Mouse (Mus musculus) embryonic facial prominence, embryonic 15.5 days (tissue): ENCODE results near the gene Nxph4. TPM values are rescaled to one million over a fixed set of nuclear protein-coding genes. Genes with fewer than 3 reads are reported as not detected.

Experiments
- ATAC-seq: fragments of 200-750 bp; cut with Nextera tagmentation; 2 replicates; pipeline ENCODE4 v1.8.0; 2017; ENCODE audit warnings: low read depth, moderate TSS enrichment; ENCODE audit not compliant: insufficient number of reproducible peaks, low FRiP score, low TSS enrichment
- H3K27ac ChIP-seq: fragments of 300-500 bp; sonication (generic); replicated peaks from 2 replicates; pipeline ENCODE4 v1.5.1; 2015; ENCODE audit warnings: mild to moderate bottlenecking, inconsistent platforms
- H3K27me3 ChIP-seq: fragments of 300-500 bp; sonication (generic); 2 replicates; pipeline ENCODE4 v1.6.1; 2015; ENCODE audit warnings: inconsistent platforms
- H3K36me3 ChIP-seq: fragments of 300-500 bp; sonication (generic); 2 replicates; pipeline ENCODE4 v1.6.1; 2015; ENCODE audit warnings: mild to moderate bottlenecking, inconsistent platforms
- H3K4me1 ChIP-seq: fragments of 300-500 bp; sonication (generic); 2 replicates; pipeline ENCODE4 v1.6.1; 2015; ENCODE audit warnings: inconsistent platforms
- H3K4me2 ChIP-seq: fragments of 300-500 bp; sonication (generic); replicated peaks from 2 replicates; pipeline ENCODE4 v1.6.1; 2015; ENCODE audit warnings: mild to moderate bottlenecking, inconsistent platforms
- H3K4me3 ChIP-seq: fragments of 300-500 bp; sonication (generic); replicated peaks from 2 replicates; pipeline ENCODE4 v1.5.1; 2015; ENCODE audit warnings: mild to moderate bottlenecking, inconsistent platforms
- H3K9ac ChIP-seq: fragments of 300-500 bp; sonication (generic); 2 replicates; pipeline ENCODE4 v1.6.1; 2015; ENCODE audit warnings: inconsistent platforms
- H3K9me3 ChIP-seq: fragments of 300-500 bp; sonication (generic); replicated peaks from 2 replicates; pipeline ENCODE4 v1.6.1; 2016; ENCODE audit warnings: inconsistent platforms
- WGBS: fragments of 180-500 bp; shearing (Covaris S2); methylation state at CpG from one replicate; pipeline ENCODE4 v1.1.7; 2015; 5-methylcytosine and 5-hydroxymethylcytosine counted together
- polyA plus RNA-seq: library from polyadenylated mRNA; unstranded; fragments of >200 nt; fragmentation: Nextera tagmentation; extraction: Ambion mirVana; gene quantifications from 2 replicates; pipeline ENCODE4 v1.2.1, GENCODE M21; 2015

Nxph4 gene
- polyA plus RNA-seq, 1 experiment from 2014 or later: 9.2 TPM

GRCm38 (mm10) chr10:127514111-127514698, 20.2 kb downstream of the Nxph4 start:
- H3K27ac ChIP-seq: peak overlapping the region; percentile 58
- H3K9me3 ChIP-seq: no peaks in the 10 kb centered on the region
- no peak for ATAC-seq
- H3K4me3 ChIP-seq: peak overlapping the region; percentile 30
- peaks cover 66% of the 10 kb centered on the region for H3K27me3 ChIP-seq
- peaks cover 14% of the 10 kb centered on the region for H3K36me3 ChIP-seq
- peaks cover 89% of the 10 kb centered on the region for H3K4me1 ChIP-seq
- 18% methylated on average over 13 of the region's 13 CpGs for WGBS
- H3K9ac ChIP-seq: no peak overlapping the region
- peak overlapping the region; percentile 96 for H3K4me2 ChIP-seq

- Histone ChIP-seq H3K4me2 (peak overlapping the region; percentile 96), H3K27me3 (peaks cover 68% of the 10 kb centered on the region), H3K4me1 (peaks cover 95% of the 10 kb centered on the region), H3K9me3 (no peaks in the 10 kb centered on the region), H3K36me3 (peaks cover 12% of the 10 kb centered on the region), H3K4me3 (peak overlapping the region; percentile 51), H3K9ac (no peak overlapping the region), H3K27ac (peak overlapping the region; percentile 58)
- ATAC-seq: no peak
- under 1% methylated on average over 16 of the region's 16 CpGs for WGBS
These were observed 20.8 kb downstream of the Nxph4 start for GRCm38 (mm10) chr10:127513501-127514091.

GRCm38 (mm10) chr10:127512813-127513212, 21.5 kb downstream of the Nxph4 start:
- WGBS: under 1% methylated on average over 27 of the region's 27 CpGs
- peaks cover 4% of the 10 kb centered on the region; the same call in 1 of the 2 replicates for H3K36me3 ChIP-seq
- peaks cover 99% of the 10 kb centered on the region for H3K4me1 ChIP-seq
- H3K9ac ChIP-seq: no peak overlapping the region
- peak overlapping the region; percentile 96 for H3K4me2 ChIP-seq
- H3K9me3 ChIP-seq: no peaks in the 10 kb centered on the region
- H3K4me3 ChIP-seq: peak overlapping the region; percentile 51
- peak overlapping the region; percentile 58 for H3K27ac ChIP-seq
- H3K27me3 ChIP-seq: peaks cover 75% of the 10 kb centered on the region
- ATAC-seq: peak; percentile 55

GRCm38 (mm10) chr10:127512307-127512666, 22.1 kb downstream of the Nxph4 start:
- H3K4me1 ChIP-seq: peaks cover 95% of the 10 kb centered on the region
- H3K27ac ChIP-seq: no peak overlapping the region
- H3K27me3 ChIP-seq: peaks cover 81% of the 10 kb centered on the region
- peak overlapping the region; percentile 96 for H3K4me2 ChIP-seq
- no peaks in the 10 kb centered on the region for H3K36me3 ChIP-seq
- no peak for ATAC-seq
- peak overlapping the region; percentile 51 for H3K4me3 ChIP-seq
- WGBS: 2% methylated on average over 7 of the region's 7 CpGs
- no peaks in the 10 kb centered on the region for H3K9me3 ChIP-seq
- peak overlapping the region; percentile 55 for H3K9ac ChIP-seq

GRCm38 (mm10) chr10:127511634-127512306, 22.6 kb downstream of the Nxph4 start:
- ATAC-seq: no peak
- Histone ChIP-seq H3K27ac (no peak overlapping the region), H3K4me1 (peaks cover 90% of the 10 kb centered on the region), H3K9me3 (no peaks in the 10 kb centered on the region), H3K36me3 (no peaks in the 10 kb centered on the region), H3K4me3 (peak overlapping the region; percentile 51), H3K27me3 (peaks cover 83% of the 10 kb centered on the region), H3K9ac (peak overlapping the region; percentile 55), H3K4me2 (peak overlapping the region; percentile 96)
- under 1% methylated on average over 44 of the region's 46 CpGs for WGBS

- 10% methylated on average over 11 of the region's 11 CpGs for WGBS
- no peak overlapping the region for H3K27ac ChIP-seq
- H3K9ac ChIP-seq: no peak overlapping the region
- peak overlapping the region; percentile 51 for H3K4me3 ChIP-seq
- H3K4me2 ChIP-seq: peak overlapping the region; percentile 96
- H3K36me3 ChIP-seq: no peaks in the 10 kb centered on the region; the same call in 1 of the 2 replicates
- ATAC-seq: no peak
- peaks cover 83% of the 10 kb centered on the region for H3K4me1 ChIP-seq
- peaks cover 81% of the 10 kb centered on the region for H3K27me3 ChIP-seq
- H3K9me3 ChIP-seq: no peaks in the 10 kb centered on the region
These were observed 23.3 kb downstream of the Nxph4 start for GRCm38 (mm10) chr10:127510895-127511617.

GRCm38 (mm10) chr10:127509837-127510701, 24.3 kb downstream of the Nxph4 start:
- 11% methylated on average over 17 of the region's 17 CpGs for WGBS
- Histone ChIP-seq H3K36me3 (peaks cover 6% of the 10 kb centered on the region), H3K9ac (no peak overlapping the region), H3K27me3 (peaks cover 75% of the 10 kb centered on the region), H3K9me3 (no peaks in the 10 kb centered on the region), H3K4me1 (peaks cover 73% of the 10 kb centered on the region), H3K4me3 (peak overlapping the region; percentile 42; the same call in 1 of the 2 replicates), H3K27ac (no peak overlapping the region), H3K4me2 (peak overlapping the region; percentile 87)
- ATAC-seq: no peak

- H3K27me3 ChIP-seq: peaks cover 67% of the 10 kb centered on the region
- H3K9me3 ChIP-seq: no peaks in the 10 kb centered on the region
- peak; percentile 59 for ATAC-seq
- peaks cover 6% of the 10 kb centered on the region for H3K36me3 ChIP-seq
- peak overlapping the region; percentile 87 for H3K4me2 ChIP-seq
- peak overlapping the region; percentile 42 for H3K4me3 ChIP-seq
- H3K9ac ChIP-seq: no peak overlapping the region
- no peak overlapping the region for H3K27ac ChIP-seq
- H3K4me1 ChIP-seq: peaks cover 65% of the 10 kb centered on the region
- WGBS: under 1% methylated on average over 35 of the region's 35 CpGs
These were observed 25.1 kb downstream of the Nxph4 start for GRCm38 (mm10) chr10:127509051-127509836.

GRCm38 (mm10) chr10:127508239-127508638, 26.1 kb downstream of the Nxph4 start:
- 6% methylated on average over 15 of the region's 15 CpGs for WGBS
- Histone ChIP-seq H3K4me2 (peak overlapping the region; percentile 87), H3K4me1 (peaks cover 55% of the 10 kb centered on the region), H3K9me3 (no peaks in the 10 kb centered on the region), H3K9ac (no peak overlapping the region), H3K4me3 (peak overlapping the region; percentile 42; the same call in 1 of the 2 replicates), H3K36me3 (peaks cover 9% of the 10 kb centered on the region), H3K27ac (no peak overlapping the region), H3K27me3 (peaks cover 57% of the 10 kb centered on the region)
- no peak for ATAC-seq
